Mouse (Mus musculus): ENCODE measurements around the gene Ess2. TPM values are rescaled to one million over a fixed set of nuclear protein-coding genes. Genes with fewer than 3 reads are reported as not detected.

Gene Ess2
- polyA plus RNA-seq, 1 experiment from 2014 or later, result 30.2 TPM

DNA sequence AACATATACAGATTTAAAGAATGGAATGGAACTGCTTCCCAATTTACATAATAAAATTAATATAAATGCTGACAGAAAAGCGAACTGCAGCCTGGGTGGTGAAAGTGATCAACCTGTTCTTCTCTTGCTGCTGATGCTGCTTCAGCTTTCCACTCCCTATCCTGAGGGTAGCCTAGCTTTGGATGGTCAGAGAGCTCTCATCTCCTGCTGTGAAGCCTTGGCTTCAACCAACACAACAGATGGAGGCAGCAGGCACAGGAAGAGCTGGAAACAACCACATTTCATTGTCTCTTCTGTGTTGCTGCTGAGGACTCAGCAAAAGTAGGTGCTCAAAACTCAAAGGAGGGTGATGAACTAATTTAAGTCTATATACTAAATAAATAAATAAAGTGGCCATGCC is 59.3 kb downstream of the Ess2 start:
- WGBS, result 94% methylated on average over 1 of the region's 1 CpGs
- Histone ChIP-seq H3K27me3 (replicated peaks) (no peaks in the 10 kb centered on the region), H3K27ac (ENCODE audit: poor library complexity, severe bottlenecking) (no peak overlapping the region), H3K4me3 (no peak overlapping the region), H3K9ac (no peak overlapping the region), H3K36me3 (peaks cover 79% of the 10 kb centered on the region), H3K4me2 (no peak overlapping the region), H3K4me1 (replicated peaks) (no peaks in the 10 kb centered on the region), H3K9me3 (replicated peaks) (no peaks in the 10 kb centered on the region)
- no peak for ATAC-seq (ENCODE audit: insufficient number of reproducible peaks, low FRiP score)

DNA sequence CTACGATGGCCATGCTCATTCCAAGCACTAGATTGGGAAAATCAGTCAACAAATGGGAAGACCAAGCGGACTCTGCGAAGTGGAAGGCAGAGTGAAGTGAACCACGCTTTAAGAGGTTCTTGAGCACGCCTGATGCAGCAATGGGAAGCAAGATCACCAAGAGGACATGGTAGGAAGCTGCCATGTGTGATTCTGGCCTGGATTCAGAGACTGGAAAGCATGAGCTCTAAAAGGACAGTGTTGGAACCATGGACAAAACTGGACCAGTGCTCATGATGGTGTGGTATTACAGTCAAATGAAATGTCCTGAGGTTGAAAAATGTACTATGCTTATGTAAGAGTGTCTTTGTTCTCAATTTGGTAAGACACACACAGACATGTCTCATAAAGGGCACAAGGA is 59.8 kb downstream of the Ess2 start:
- ATAC-seq (ENCODE audit: insufficient number of reproducible peaks, low FRiP score), result no peak
- Histone ChIP-seq H3K9me3 (replicated peaks) (no peaks in the 10 kb centered on the region), H3K27me3 (replicated peaks) (no peaks in the 10 kb centered on the region), H3K4me1 (replicated peaks) (no peaks in the 10 kb centered on the region), H3K4me2 (no peak overlapping the region), H3K27ac (ENCODE audit: poor library complexity, severe bottlenecking) (no peak overlapping the region), H3K4me3 (no peak overlapping the region), H3K36me3 (peaks cover 79% of the 10 kb centered on the region), H3K9ac (no peak overlapping the region)
- 91% methylated on average over 5 of the region's 5 CpGs for WGBS

Other genes with a start within 250 kb of the Ess2 start
- gene Med15, start 178.5 kb downstream of the Ess2 start, polyA plus RNA-seq (2016; fragmentation: Nextera tagmentation; extraction: Ambion mirVana), result 36.9 and 39.9 TPM in 2 replicates
- 42.7 and 44.4 TPM in 2 replicates for gene Klhl22, start 151.7 kb downstream of the Ess2 start, polyA plus RNA-seq (2016; fragmentation: Nextera tagmentation; extraction: Ambion mirVana)
- 15.8 and 17.4 TPM in 2 replicates for gene Scarf2, start 114.1 kb downstream of the Ess2 start, polyA plus RNA-seq (2016; fragmentation: Nextera tagmentation; extraction: Ambion mirVana)
- not detected in 2 replicates for gene B830017H08Rik, start 78.2 kb downstream of the Ess2 start, polyA plus RNA-seq (2016; fragmentation: Nextera tagmentation; extraction: Ambion mirVana)
- gene Car15, start 73.0 kb downstream of the Ess2 start, polyA plus RNA-seq (2016; fragmentation: Nextera tagmentation; extraction: Ambion mirVana), result 1.5 and 1.7 TPM in 2 replicates
- 0.19 and 0.32 TPM in 2 replicates for gene Gm20518, start 19.7 kb downstream of the Ess2 start, polyA plus RNA-seq (2016; fragmentation: Nextera tagmentation; extraction: Ambion mirVana)
- gene Tssk1, start 17.1 kb downstream of the Ess2 start, polyA plus RNA-seq (2016; fragmentation: Nextera tagmentation; extraction: Ambion mirVana), result 0.04 and 0.05 TPM in 2 replicates
- 54.5 and 56.8 TPM in 2 replicates for gene Dgcr2, start 12.8 kb downstream of the Ess2 start, polyA plus RNA-seq (2016; fragmentation: Nextera tagmentation; extraction: Ambion mirVana)
- not detected in 2 replicates for gene Tssk2, start 12.7 kb downstream of the Ess2 start, polyA plus RNA-seq (2016; fragmentation: Nextera tagmentation; extraction: Ambion mirVana)
- gene Gsc2, start 3.7 kb upstream of the Ess2 start, polyA plus RNA-seq (2016; fragmentation: Nextera tagmentation; extraction: Ambion mirVana), result not detected in 2 replicates
- 37.6 and 37.8 TPM in 2 replicates for gene Slc25a1, start 16.9 kb upstream of the Ess2 start, polyA plus RNA-seq (2016; fragmentation: Nextera tagmentation; extraction: Ambion mirVana)
- gene Vpreb2, start 69.1 kb upstream of the Ess2 start, polyA plus RNA-seq (2016; fragmentation: Nextera tagmentation; extraction: Ambion mirVana), result not detected in 2 replicates
- gene Dgcr6, start 141.5 kb upstream of the Ess2 start, polyA plus RNA-seq (2016; fragmentation: Nextera tagmentation; extraction: Ambion mirVana), result 56.7 and 59.2 TPM in 2 replicates
- gene Prodh, start 178.9 kb upstream of the Ess2 start, polyA plus RNA-seq (2016; fragmentation: Nextera tagmentation; extraction: Ambion mirVana), result 7.8 and 8.7 TPM in 2 replicates
- 0.40 and 0.44 TPM in 2 replicates for gene Rtn4r, start 216.3 kb upstream of the Ess2 start, polyA plus RNA-seq (2016; fragmentation: Nextera tagmentation; extraction: Ambion mirVana)

Measured in heart, embryonic 12.5 days (tissue).